Mouse (Mus musculus): Measurements from ENCODE around the gene Micall2. TPM values are rescaled to one million over a fixed set of nuclear protein-coding genes. Genes with fewer than 3 reads are reported as not detected.

Gene Micall2
- total RNA-seq (2023) = 0.24 TPM

DNA sequence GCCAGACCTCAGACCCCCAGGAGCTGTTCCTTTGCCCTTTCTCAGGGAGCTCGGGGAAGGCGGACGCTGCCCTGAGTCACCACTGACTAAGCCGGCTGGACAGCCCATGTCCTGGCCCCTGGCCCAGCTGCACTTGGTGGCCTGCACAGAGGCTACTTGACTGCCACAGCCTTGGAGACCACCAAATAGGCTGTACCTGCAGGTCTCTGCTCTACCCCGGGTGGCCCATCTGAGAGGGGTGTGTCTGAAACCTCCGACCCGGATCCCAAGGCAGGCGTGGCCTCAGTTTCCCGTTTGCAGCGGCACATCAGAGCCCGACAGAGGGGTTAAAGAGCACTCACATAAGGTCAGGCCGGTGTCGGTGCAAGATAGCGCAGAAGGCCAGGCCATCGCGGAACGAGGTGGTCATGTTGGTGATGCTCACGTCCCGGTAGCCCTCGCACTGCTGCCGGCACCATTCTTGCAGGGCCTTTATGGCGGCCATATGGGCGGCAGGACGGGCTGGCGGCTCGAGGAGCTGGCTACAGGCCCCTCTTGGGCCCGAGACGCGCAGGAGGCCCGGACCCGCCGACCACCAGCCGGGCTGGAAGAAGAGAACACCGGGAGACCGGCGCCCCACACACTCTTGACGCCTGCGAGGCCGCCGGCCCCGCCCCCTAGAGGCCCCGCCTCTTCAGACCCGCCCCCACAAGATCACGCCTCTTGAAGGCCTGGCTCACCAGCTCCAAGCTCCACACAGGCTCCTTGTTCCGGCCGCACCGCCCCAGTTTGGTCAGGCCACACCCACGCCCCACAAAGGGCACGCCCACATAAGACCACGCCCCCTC lies at the start of gene Micall2:
Gene Micall2 (minus strand): TSS at position 660 of the 827 bp plus-strand sequence.

DNA sequence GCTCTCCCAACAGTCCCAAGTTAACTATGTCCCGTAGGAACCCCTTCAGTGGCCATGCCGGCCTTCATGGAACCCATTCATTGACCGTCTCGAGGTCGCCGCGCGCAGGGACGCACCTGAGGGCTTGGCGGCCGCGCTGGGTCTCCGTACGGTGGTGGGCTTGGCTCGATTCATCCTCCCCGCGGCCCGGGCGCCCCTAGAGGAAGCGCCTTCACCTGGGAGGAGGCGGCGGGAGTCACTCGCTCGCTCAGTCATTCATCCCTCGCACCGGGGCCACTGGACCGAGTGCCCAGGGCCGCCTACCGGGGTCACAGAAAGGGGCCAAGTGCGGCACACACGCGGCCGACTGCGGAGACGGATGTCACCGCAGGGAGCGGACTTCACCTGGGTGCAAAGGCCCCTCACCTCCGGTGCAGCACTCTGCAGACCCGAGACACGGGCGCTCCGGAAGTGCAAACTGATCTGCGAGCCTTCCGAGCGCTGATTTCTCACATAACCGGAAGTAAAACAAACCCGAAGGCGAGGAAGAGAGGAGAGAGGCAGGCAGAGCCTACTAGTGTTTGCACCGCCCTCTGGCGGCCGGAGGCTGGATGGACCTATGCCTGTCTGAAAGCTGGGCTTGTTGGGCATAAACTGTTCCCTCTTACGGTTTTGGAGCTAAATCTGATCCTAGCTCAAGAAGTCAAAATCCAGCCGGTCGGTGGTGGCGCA lies 39.2 kb upstream of the Micall2 start, which contains the start of gene Ints1:
Gene Ints1 (minus strand): TSS at position 459 of the 711 bp plus-strand sequence.

Other genes with a start within 250 kb of the Micall2 start
- not detected for gene Uncx, start 192.8 kb downstream of the Micall2 start, total RNA-seq (2023)
- 106 TPM for gene Ints1, start 39.3 kb upstream of the Micall2 start, total RNA-seq (2023)
- gene Mafk, start 55.2 kb upstream of the Micall2 start, total RNA-seq (2023) = 173 TPM
- not detected for gene Tmem184a, start 83.6 kb upstream of the Micall2 start, total RNA-seq (2023)
- not detected for gene Gm26938, start 90.1 kb upstream of the Micall2 start, total RNA-seq (2023)
- gene Psmg3, start 90.5 kb upstream of the Micall2 start, total RNA-seq (2023) = 10.2 TPM
- gene Elfn1, start 171.6 kb upstream of the Micall2 start, total RNA-seq (2023) = not detected

Data from CD4-positive naive resting alpha-beta T cell, adult 57 days (primary cell).